Mouse (Mus musculus) forebrain, embryonic 13.5 days (tissue): ENCODE results near the gene Cacnb3. TPM values are rescaled to one million over a fixed set of nuclear protein-coding genes. Genes with fewer than 3 reads are reported as not detected.

Experiments used
- ATAC-seq: fragments of 200-750 bp; cut with Nextera tagmentation; 2 replicates; pipeline ENCODE4 v1.8.0; 2017
- H3K27ac ChIP-seq: fragments of 300-500 bp; sonication (generic); 2 replicates; pipeline ENCODE4 v1.5.1; 2015; ENCODE audit warnings: inconsistent platforms, mild to moderate bottlenecking, moderate library complexity
- H3K27me3 ChIP-seq: fragments of 300-500 bp; sonication (generic); 2 replicates; pipeline ENCODE4 v1.6.1; 2015; ENCODE audit warnings: mild to moderate bottlenecking, inconsistent platforms
- H3K36me3 ChIP-seq: fragments of 300-500 bp; sonication (generic); 2 replicates; pipeline ENCODE4 v1.6.1; 2015; ENCODE audit warnings: mild to moderate bottlenecking, inconsistent platforms; ENCODE audit not compliant: poor library complexity, severe bottlenecking
- H3K4me1 ChIP-seq: fragments of 300-500 bp; sonication (generic); 2 replicates; pipeline ENCODE4 v1.6.1; 2015; ENCODE audit warnings: inconsistent platforms
- H3K4me2 ChIP-seq: fragments of 300-500 bp; sonication (generic); 2 replicates; pipeline ENCODE4 v1.6.1; 2015; ENCODE audit warnings: inconsistent platforms, mild to moderate bottlenecking, moderate library complexity
- H3K4me3 ChIP-seq: fragments of 300-500 bp; sonication (generic); 2 replicates; pipeline ENCODE4 v1.5.1; 2015; ENCODE audit warnings: mild to moderate bottlenecking, inconsistent platforms
- H3K9ac ChIP-seq: fragments of 300-500 bp; sonication (generic); 2 replicates; pipeline ENCODE4 v1.6.1; 2015; ENCODE audit warnings: mild to moderate bottlenecking, inconsistent platforms
- H3K9me3 ChIP-seq: fragments of 300-500 bp; sonication (generic); replicated peaks from 2 replicates; pipeline ENCODE4 v1.6.1; 2016; ENCODE audit warnings: inconsistent platforms
- WGBS: fragments of 180-500 bp; shearing (Covaris S2); methylation state at CpG from one replicate; pipeline ENCODE4 v1.1.7; 2015; 5-methylcytosine and 5-hydroxymethylcytosine counted together
- polyA plus RNA-seq: library from polyadenylated mRNA; unstranded; fragments of >200 nt; fragmentation: Nextera tagmentation; extraction: Ambion mirVana; gene quantifications from 2 replicates; pipeline ENCODE4 v1.2.1, GENCODE M21; 2015

Cacnb3 gene
- polyA plus RNA-seq, 1 experiment from 2014 or later: 82.1 TPM

DNA sequence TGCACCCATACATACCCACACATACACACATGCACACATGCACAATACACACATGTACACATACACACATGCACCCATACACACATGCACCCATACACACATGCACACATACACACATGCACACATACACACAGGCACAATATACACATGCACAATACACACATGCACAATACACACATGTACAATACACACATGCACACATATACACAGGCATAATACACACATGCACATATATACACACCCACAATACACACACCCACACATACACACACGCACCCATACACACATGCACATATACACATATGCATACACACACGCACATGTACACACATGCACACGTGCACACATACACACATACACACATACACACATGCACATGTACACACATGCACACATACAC is 18.4 kb upstream of the Cacnb3 start:
- no peak for ATAC-seq

DNA sequence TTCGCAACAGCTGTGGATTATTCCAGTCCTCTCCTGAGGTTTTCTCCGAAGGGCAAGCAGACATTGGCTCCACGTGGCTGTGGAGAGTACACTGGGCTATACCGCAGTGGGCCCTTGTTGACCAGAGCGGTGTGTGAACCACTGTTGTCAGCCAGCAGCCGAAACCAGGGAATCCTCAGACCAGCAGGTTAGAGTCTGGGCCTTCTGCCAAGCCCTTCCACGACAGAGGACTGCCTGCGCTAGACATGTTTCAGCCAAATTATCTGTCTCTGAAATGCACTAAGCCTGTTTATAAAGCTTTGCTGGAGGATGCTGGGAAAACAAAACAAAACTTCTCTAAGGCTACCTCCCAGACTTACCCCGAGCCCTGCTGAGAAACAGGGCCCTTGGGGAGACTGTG is 16.1 kb upstream of the Cacnb3 start:
- Histone ChIP-seq H3K36me3 (no peaks in the 10 kb centered on the region), H3K27ac (peak overlapping the region; percentile 28), H3K27me3 (peaks cover 7% of the 10 kb centered on the region; the same call in 1 of the 2 replicates), H3K9ac (peak overlapping the region; percentile 45; the same call in 1 of the 2 replicates), H3K9me3 (no peaks in the 10 kb centered on the region), H3K4me1 (peaks cover 17% of the 10 kb centered on the region), H3K4me3 (no peak overlapping the region), H3K4me2 (no peak overlapping the region)
- no peak for ATAC-seq
- 47% methylated on average over 9 of the region's 9 CpGs for WGBS

More for the DNA sequence above, 18.4 kb upstream of the Cacnb3 start:
- H3K4me2 ChIP-seq: no peak overlapping the region
- 99% methylated on average over 3 of the region's 3 CpGs for WGBS
- H3K9ac ChIP-seq: no peak overlapping the region
- H3K4me3 ChIP-seq: no peak overlapping the region
- H3K9me3 ChIP-seq: no peaks in the 10 kb centered on the region
- H3K27me3 ChIP-seq: 0 out of 2 replicates have a peak, but pooled peaks cover 2% of the 10 kb centered on the region
- peaks cover 33% of the 10 kb centered on the region for H3K4me1 ChIP-seq
- H3K27ac ChIP-seq: no peak overlapping the region
- H3K36me3 ChIP-seq: no peaks in the 10 kb centered on the region

- H3K36me3 ChIP-seq: no peaks in the 10 kb centered on the region
- H3K27me3 ChIP-seq: peaks cover 7% of the 10 kb centered on the region; the same call in 1 of the 2 replicates
- H3K9me3 ChIP-seq: no peaks in the 10 kb centered on the region
- no peak overlapping the region for H3K4me2 ChIP-seq
- no peak overlapping the region; the same call in 1 of the 2 replicates for H3K27ac ChIP-seq
- peaks cover 16% of the 10 kb centered on the region for H3K4me1 ChIP-seq
- H3K9ac ChIP-seq: peak overlapping the region; percentile 45; the same call in 1 of the 2 replicates
- WGBS: 50% methylated on average over 6 of the region's 6 CpGs
- ATAC-seq: no peak
- no peak overlapping the region for H3K4me3 ChIP-seq
Observed at GRCm38 (mm10) chr15:98614971-98615370, 15.7 kb upstream of the Cacnb3 start.

- Histone ChIP-seq H3K4me2 (no peak overlapping the region), H3K9ac (no peak overlapping the region), H3K4me3 (no peak overlapping the region), H3K9me3 (no peaks in the 10 kb centered on the region), H3K27me3 (peaks cover 7% of the 10 kb centered on the region; the same call in 1 of the 2 replicates), H3K4me1 (peaks cover 13% of the 10 kb centered on the region), H3K36me3 (no peaks in the 10 kb centered on the region), H3K27ac (no peak overlapping the region)
- ATAC-seq: no peak
- WGBS: 63% methylated on average over 6 of the region's 6 CpGs
Observed at GRCm38 (mm10) chr15:98615751-98616150, 14.9 kb upstream of the Cacnb3 start.

DNA sequence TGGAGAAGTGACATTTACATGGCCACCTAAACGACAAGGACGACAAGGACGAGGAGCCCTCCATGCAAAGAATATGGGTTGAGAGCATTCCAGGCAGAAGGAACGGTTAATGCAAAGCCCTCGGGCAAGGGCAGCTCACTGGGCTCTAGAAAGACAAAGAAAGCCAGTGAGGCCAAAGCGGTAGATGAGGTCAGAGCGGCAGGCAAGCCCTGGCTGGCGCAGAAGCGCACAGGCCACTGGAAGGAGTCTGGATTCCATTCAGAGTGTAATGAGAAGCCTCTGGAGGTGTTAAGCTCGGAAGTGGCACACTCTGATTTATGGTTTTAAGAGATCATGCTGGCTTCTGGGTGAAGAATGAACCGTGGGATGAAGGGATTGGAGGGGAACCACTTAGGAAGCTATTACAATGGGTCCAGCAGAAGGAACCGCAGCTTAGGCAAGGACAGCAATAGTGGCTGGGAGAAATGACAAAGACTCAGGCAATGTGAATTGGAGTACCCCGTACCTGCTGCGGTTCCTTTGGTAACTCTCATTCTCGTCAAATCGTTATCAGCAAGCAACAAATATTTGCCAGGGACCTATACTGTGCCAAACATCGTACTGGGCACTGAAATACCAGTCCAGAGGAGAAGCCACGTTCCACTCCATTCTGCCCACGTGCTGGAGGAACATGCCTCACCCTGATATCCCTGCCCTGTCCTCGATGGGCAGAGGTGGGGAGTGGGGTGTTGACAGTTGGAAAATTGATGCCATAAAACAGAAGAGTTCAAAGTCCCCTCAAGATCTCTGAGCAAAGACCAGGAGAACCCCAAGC is 14.1 kb upstream of the Cacnb3 start:
- 39% methylated on average over 20 of the region's 20 CpGs for WGBS
- H3K27me3 ChIP-seq: peaks cover 7% of the 10 kb centered on the region; the same call in 1 of the 2 replicates
- peaks cover 13% of the 10 kb centered on the region for H3K4me1 ChIP-seq
- H3K4me3 ChIP-seq: no peak overlapping the region
- H3K4me2 ChIP-seq: peak overlapping the region; percentile 27; the same call in 1 of the 2 replicates
- H3K36me3 ChIP-seq: no peaks in the 10 kb centered on the region
- no peak overlapping the region for H3K9ac ChIP-seq
- H3K9me3 ChIP-seq: no peaks in the 10 kb centered on the region
- no peak overlapping the region for H3K27ac ChIP-seq
- peak; percentile 10; the same call in 1 of the 2 replicates for ATAC-seq

DNA sequence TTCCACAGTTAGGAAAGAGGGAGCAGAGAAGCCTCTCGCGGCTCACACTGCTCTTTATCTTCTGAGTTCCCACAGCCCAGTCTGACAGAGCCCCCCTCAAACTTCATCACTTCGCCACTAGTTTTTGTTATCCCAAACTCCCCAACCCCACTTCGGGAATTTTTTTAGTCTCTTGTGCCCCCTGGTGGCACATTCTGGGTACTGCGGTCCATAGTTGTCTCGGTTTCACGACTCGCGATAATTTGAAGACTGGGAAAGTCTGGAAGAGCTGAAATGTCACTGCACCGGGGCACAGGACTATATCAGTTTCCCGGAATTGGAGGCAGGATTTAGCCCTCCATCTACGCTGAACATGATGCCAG is 13.5 kb upstream of the Cacnb3 start:
- H3K9ac ChIP-seq: no peak overlapping the region
- H3K4me1 ChIP-seq: peaks cover 15% of the 10 kb centered on the region
- H3K4me2 ChIP-seq: peak overlapping the region; percentile 27; the same call in 1 of the 2 replicates
- no peaks in the 10 kb centered on the region for H3K9me3 ChIP-seq
- no peak overlapping the region for H3K4me3 ChIP-seq
- H3K27me3 ChIP-seq: peaks cover 8% of the 10 kb centered on the region; the same call in 1 of the 2 replicates
- no peaks in the 10 kb centered on the region for H3K36me3 ChIP-seq
- WGBS: 2% methylated on average over 12 of the region's 12 CpGs
- peak; percentile 58; the same call in 1 of the 2 replicates for ATAC-seq
- no peak overlapping the region for H3K27ac ChIP-seq

GRCm38 (mm10) chr15:98622199-98622598 is 8.4 kb upstream of the Cacnb3 start:
- no peak overlapping the region for H3K4me3 ChIP-seq

DNA sequence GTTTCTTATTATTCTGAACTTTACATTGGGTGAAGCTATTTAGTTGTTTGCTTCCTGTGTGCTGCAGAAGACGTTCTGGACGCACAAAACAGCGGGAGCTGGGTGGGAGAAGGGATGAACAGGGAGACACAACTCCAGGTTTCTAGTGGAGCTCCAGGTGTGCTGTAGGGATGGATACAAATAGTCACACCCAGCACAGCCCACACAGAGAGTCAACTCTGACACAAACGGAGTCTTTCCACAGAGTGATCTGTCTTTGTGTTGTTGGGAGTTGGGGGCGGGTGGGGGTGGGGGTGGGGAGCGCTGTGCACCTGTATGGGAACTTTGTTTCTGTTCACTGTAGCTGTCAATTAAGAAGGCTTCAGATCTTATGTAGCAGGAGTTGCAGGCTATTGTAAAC is 7.9 kb upstream of the Cacnb3 start:
- ATAC-seq: no peak
- no peaks in the 10 kb centered on the region for H3K9me3 ChIP-seq
- no peak overlapping the region for H3K27ac ChIP-seq
- H3K36me3 ChIP-seq: no peaks in the 10 kb centered on the region
- H3K9ac ChIP-seq: no peak overlapping the region
- no peak overlapping the region for H3K4me3 ChIP-seq
- peaks cover 19% of the 10 kb centered on the region; the same call in 1 of the 2 replicates for H3K27me3 ChIP-seq
- peaks cover 12% of the 10 kb centered on the region for H3K4me1 ChIP-seq
- WGBS: 19% methylated on average over 6 of the region's 6 CpGs
- H3K4me2 ChIP-seq: no peak overlapping the region

More at GRCm38 (mm10) chr15:98622199-98622598, 8.4 kb upstream of the Cacnb3 start:
- ATAC-seq: no peak
- H3K4me2 ChIP-seq: no peak overlapping the region
- H3K27me3 ChIP-seq: peaks cover 19% of the 10 kb centered on the region; the same call in 1 of the 2 replicates
- WGBS: 5% methylated on average over 7 of the region's 7 CpGs
- no peak overlapping the region for H3K9ac ChIP-seq
- no peak overlapping the region for H3K27ac ChIP-seq
- no peaks in the 10 kb centered on the region for H3K9me3 ChIP-seq
- peaks cover 12% of the 10 kb centered on the region for H3K4me1 ChIP-seq
- H3K36me3 ChIP-seq: no peaks in the 10 kb centered on the region

DNA sequence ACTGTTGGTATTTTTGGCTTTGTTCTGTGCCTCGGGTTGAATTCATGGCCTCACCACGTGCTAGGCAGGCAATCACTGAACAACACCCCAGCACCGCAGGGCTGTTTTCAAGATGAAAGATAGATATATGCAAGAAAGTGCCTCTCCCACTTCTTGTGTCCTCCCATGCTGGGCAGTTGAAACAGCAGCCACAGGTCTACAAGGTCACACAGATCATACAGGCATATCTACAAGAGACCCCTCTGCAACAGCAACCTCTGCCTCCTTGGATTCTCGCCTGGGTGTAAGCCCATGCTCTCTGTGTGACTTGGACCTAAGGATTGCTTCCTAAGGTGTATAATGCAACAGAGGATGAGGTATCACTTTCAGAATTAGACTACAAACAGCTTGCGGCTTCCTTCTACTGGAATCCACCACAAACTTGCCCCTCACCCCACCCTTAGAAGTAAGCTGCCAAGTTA is 7.2 kb upstream of the Cacnb3 start:
- Histone ChIP-seq H3K4me3 (no peak overlapping the region), H3K27me3 (peaks cover 20% of the 10 kb centered on the region; the same call in 1 of the 2 replicates), H3K4me1 (peaks cover 16% of the 10 kb centered on the region), H3K27ac (no peak overlapping the region), H3K9ac (no peak overlapping the region), H3K36me3 (no peaks in the 10 kb centered on the region), H3K4me2 (no peak overlapping the region), H3K9me3 (no peaks in the 10 kb centered on the region)
- 52% methylated on average over 5 of the region's 5 CpGs for WGBS
- ATAC-seq: no peak

DNA sequence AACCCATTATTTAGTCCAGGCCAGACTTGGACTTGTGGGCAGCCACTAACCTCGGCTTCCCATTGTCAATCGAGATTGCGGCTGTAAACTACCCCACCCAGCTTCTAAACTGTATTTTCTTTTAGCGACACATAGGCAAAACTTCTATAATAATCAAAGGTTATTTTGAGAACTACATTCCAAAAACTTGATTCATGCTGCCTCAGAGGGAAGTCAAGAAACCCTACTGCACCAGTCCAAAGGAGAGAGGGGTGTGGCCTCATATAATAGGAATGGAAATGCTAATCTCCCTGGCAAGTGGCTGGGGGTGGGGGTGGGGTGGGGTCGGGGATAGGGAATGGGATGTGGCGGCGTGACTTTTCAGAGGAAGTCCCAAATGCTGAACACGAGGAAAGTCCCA is 4.6 kb upstream of the Cacnb3 start:
- WGBS: 21% methylated on average over 8 of the region's 8 CpGs
- peaks cover 44% of the 10 kb centered on the region for H3K27me3 ChIP-seq
- H3K9me3 ChIP-seq: no peaks in the 10 kb centered on the region
- H3K36me3 ChIP-seq: no peaks in the 10 kb centered on the region
- ATAC-seq: no peak
- no peak overlapping the region for H3K4me2 ChIP-seq
- H3K27ac ChIP-seq: no peak overlapping the region
- H3K4me1 ChIP-seq: peaks cover 29% of the 10 kb centered on the region
- no peak overlapping the region for H3K9ac ChIP-seq
- H3K4me3 ChIP-seq: no peak overlapping the region

GRCm38 (mm10) chr15:98626487-98627212 is 4.0 kb upstream of the Cacnb3 start:
- Histone ChIP-seq H3K9me3 (no peaks in the 10 kb centered on the region), H3K27ac (no peak overlapping the region), H3K27me3 (peaks cover 50% of the 10 kb centered on the region), H3K4me1 (peaks cover 34% of the 10 kb centered on the region), H3K4me3 (no peak overlapping the region), H3K4me2 (no peak overlapping the region), H3K36me3 (no peaks in the 10 kb centered on the region), H3K9ac (no peak overlapping the region)
- WGBS: 80% methylated on average over 7 of the region's 7 CpGs
- no peak for ATAC-seq
